12 mouse cellular contexts compared by ENCODE assay signal in the genomic region with DNA sequence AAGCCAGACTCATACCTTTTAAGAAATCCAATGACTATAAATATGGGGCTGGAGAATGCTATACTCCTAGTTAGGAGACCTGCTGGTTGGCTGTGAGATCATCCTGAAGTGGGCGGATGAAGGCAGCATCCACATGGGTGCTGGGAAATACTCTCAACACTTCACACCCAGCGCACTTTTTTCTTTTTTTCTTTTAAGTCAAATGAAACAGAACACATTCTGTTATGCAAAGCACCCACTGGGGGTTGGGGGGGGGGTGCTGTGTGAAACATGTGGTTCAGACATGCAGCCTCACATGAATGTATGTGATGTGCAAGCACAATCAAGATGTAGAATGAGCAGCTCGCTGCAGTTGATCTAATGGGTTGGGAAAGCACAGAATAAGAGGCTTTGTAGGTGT. TPM values are rescaled to one million over a fixed set of nuclear protein-coding genes. Genes with fewer than 3 reads are reported as not detected.
A peak's percentile ranks its signal among the peaks of the same experiment; 100 is the strongest.
DNase-seq lines count a peak whose midpoint lies in the region; ATAC-seq and TF ChIP-seq lines count a peak whose summit lies in the region.
"Had no signal": no experiment of that assay in that cellular context is flagged by ENCODE, and none has a peak within 500 bp of the region (broad histone marks: within the 10 kb centered on the region; RNA-seq: fewer than 3 reads in every experiment).

No protein-coding gene starts in this region.

- no peak for TF ChIP-seq CTCF in left cerebral cortex, adult 2 months (IDR thresholded peaks at IDR 0.05)

- H3K4me2 ChIP-seq in heart, embryonic 12.5 days = peak overlapping the region; percentile 22; the same call in 1 of the 2 replicates

- H3K27ac ChIP-seq in heart, embryonic 12.5 days (ENCODE audit: poor library complexity, severe bottlenecking) = no peak overlapping the region
- H3K27ac ChIP-seq in left cerebral cortex, adult 2 months = no peak overlapping the region
- H3K27ac ChIP-seq: liver, embryonic 15.5 days had no signal

- ATAC-seq in heart, embryonic 12.5 days (ENCODE audit: insufficient number of reproducible peaks, low FRiP score) = no peak
- peak; percentile 10 for ATAC-seq in inflammation-experienced regulatory T-cells, adult 6 months
- ATAC-seq: activated CD4-positive, CD25-positive, alpha-beta regulatory T cell, adult 4 months had no signal

- intact Hi-C loops in left cerebral cortex, postnatal 4 days (cut with DNase I) = no loop called here
- intact Hi-C loops in left cerebral cortex, adult 2 months (cut with DNase I) = no loop called here

- H3K4me3 ChIP-seq in heart, embryonic 12.5 days = no peak overlapping the region; the same call in 1 of the 2 replicates
- H3K4me3 ChIP-seq in left cerebral cortex, adult 2 months = no peak overlapping the region

- no peaks in the 10 kb centered on the region for H3K9me3 ChIP-seq in heart, embryonic 12.5 days (replicated peaks)
- H3K9me3 ChIP-seq: liver, embryonic 15.5 days had no signal

- no peak for DNase-seq in heart, adult 8-10 months (ENCODE audit: low spot score)
- DNase-seq in right cerebral cortex, adult 18-20 months = peak; percentile 17
- no peak for DNase-seq in right cerebral cortex, postnatal 10 days (ENCODE audit: low spot score in 2 of 2)
- DNase-seq in splenic B cell, adult 2 months (ENCODE audit: low read depth, low spot score) = peak; percentile 43
- DNase-seq in left cerebral cortex, postnatal 4 days = no peak
- no peak for DNase-seq in left cerebral cortex, adult 2 months (ENCODE audit: extremely low spot score in 1 of 2, low spot score in 2 of 2)
- DNase-seq: cerebellum, adult 2 months; kidney, adult 11 months had no signal

- no peak overlapping the region for H3K9ac ChIP-seq in heart, embryonic 12.5 days
- H3K9ac ChIP-seq: liver, embryonic 15.5 days had no signal

- no peaks in the 10 kb centered on the region for H3K27me3 ChIP-seq in heart, embryonic 12.5 days (replicated peaks)
- no peaks in the 10 kb centered on the region for H3K27me3 ChIP-seq in splenic B cell, adult 2 months (ENCODE audit: control insufficient read depth, insufficient read depth, low read length, poor library complexity, severe bottlenecking)

- peaks cover 12% of the 10 kb centered on the region; the same call in 1 of the 2 replicates for H3K36me3 ChIP-seq in heart, embryonic 12.5 days
- no peaks in the 10 kb centered on the region for H3K36me3 ChIP-seq in splenic B cell, adult 2 months (ENCODE audit: control insufficient read depth, insufficient read depth, low read length, poor library complexity, severe bottlenecking)
- H3K36me3 ChIP-seq: liver, embryonic 15.5 days had no signal

- WGBS in heart, embryonic 12.5 days = 89% methylated on average over 3 of the region's 3 CpGs

- H3K4me1 ChIP-seq in heart, embryonic 12.5 days (replicated peaks) = peaks cover 58% of the 10 kb centered on the region

RNA-seq across cellular contexts. Expression of a gene that starts 2.8 kb away (rescaled TPM):
- polyA plus RNA-seq in heart, embryonic 12.5 days (2016; fragmentation: Nextera tagmentation; extraction: Ambion mirVana) = 69.5 and 77.4 TPM in 2 replicates
- total RNA-seq in heart, adult 8-10 months (2022) = 10 to 100 TPM; 28.0 to 31.6 (median 28.8) TPM
- polyA plus RNA-seq in inflammation-experienced regulatory T-cells, adult 6 months (2017; shearing (Covaris generic)) = 10 to 100 TPM in 2 of 3 experiments, 1 to 10 TPM in 1; 7.1 to 14.5 (median 10.9) TPM
- 100 to 1,000 TPM; 108 to 112 TPM for total RNA-seq in left cerebral cortex, postnatal 4 days (2021)
- 10 to 100 TPM; 33.3 to 37.6 TPM for total RNA-seq in left cerebral cortex, adult 2 months (2021)

Comparison
In these comparisons a context has a peak if more than half of its experiments do, and no peak if none do; other contexts are left out.
1. DNase-seq: peak in right cerebral cortex, adult 18-20 months (single experiment) and splenic B cell, adult 2 months (single experiment); none in heart, adult 8-10 months (single experiment), right cerebral cortex, postnatal 10 days (0 of 2), left cerebral cortex, postnatal 4 days (single experiment) and left cerebral cortex, adult 2 months (0 of 2).